Mouse (Mus musculus) ES-Bruce4 (cell line): Measurements from ENCODE around the gene Snx32.

Source experiments
- CTCF ChIP-seq: IDR thresholded peaks from one replicate; pipeline ENCODE4 v1.8.1; 2011; ENCODE audit warnings: low read depth, low read length
- EP300 ChIP-seq: IDR thresholded peaks from 2 replicates; pipeline ENCODE4 v1.6.1; 2011; ENCODE audit warnings: low read depth, low read length; ENCODE audit not compliant: insufficient read depth
- POLR2A ChIP-seq: IDR thresholded peaks from one replicate; pipeline ENCODE4 v1.8.1; 2011; ENCODE audit warnings: low read length; ENCODE audit not compliant: insufficient read depth

DNA sequence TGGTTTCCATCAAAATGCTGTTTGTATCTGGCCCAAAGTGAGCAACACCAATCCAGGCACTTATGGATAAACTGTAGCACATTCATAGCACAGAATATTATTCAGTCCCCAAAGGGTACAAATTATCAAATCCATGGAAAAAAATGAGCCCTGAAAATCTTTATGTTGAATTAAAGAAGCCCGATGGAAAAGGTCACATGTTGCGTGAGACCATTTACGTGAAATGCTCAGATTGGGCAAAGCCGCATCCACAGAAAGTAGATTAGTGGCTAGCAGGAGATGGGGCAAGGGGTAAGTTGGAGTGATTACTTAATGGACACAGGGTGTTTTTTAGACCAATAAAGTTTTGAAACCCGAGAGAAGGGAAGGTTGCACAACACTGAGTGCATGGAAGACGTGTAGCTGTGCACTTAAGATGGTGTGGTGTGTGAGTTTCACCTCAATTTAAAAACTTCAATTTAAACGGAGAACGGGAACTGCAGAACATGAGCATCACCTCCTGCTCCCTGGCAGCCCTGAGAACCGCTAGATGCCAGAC is 65.9 kb downstream of the Snx32 start:
- TF ChIP-seq EP300, result no peak
- no peak for TF ChIP-seq CTCF
- no peak for TF ChIP-seq POLR2A
